Comparison of ENCODE assay signal across 25 mouse cellular contexts in genomic region chr7:124372297-124372696, GRCm38 (mm10).
"Had no signal": no experiment of that assay in that cellular context is flagged by ENCODE, and none has a peak within 500 bp of the region (broad histone marks: within the 10 kb centered on the region; RNA-seq: fewer than 3 reads in every experiment).

No protein-coding gene starts in this region.

- H3K9me3 ChIP-seq: heart, embryonic 10.5 days; heart, embryonic 12.5 days; hindbrain, embryonic 10.5 days; hindbrain, embryonic 12.5 days; limb, embryonic 10.5 days; limb, embryonic 12.5 days; liver, embryonic 13.5 days; liver, embryonic 15.5 days had no signal

- DNase-seq: gastrocnemius, postnatal 14 days; gastrocnemius, postnatal 36 days; heart, adult 18-20 months; heart, postnatal 10 days; heart, postnatal 4 days; kidney, adult 18-20 months; kidney, adult 8-10 months; kidney, postnatal 10 days; kidney, postnatal 25 days; kidney, postnatal 4 days; liver; liver, embryonic 13.5 days had no signal

- H3K4me2 ChIP-seq: heart, embryonic 12.5 days; hindbrain, embryonic 12.5 days; hindbrain, embryonic 14.5 days; limb, embryonic 12.5 days; liver, embryonic 11.5 days; liver, embryonic 13.5 days; liver, embryonic 15.5 days had no signal

- H3K9ac ChIP-seq: heart, embryonic 12.5 days; hindbrain, embryonic 12.5 days; hindbrain, embryonic 14.5 days; limb, embryonic 12.5 days; liver, embryonic 13.5 days; liver, embryonic 15.5 days had no signal

- ATAC-seq: hindbrain, embryonic 16.5 days; inflammation-experienced regulatory T-cells, adult 6 months had no signal

- H3K4me1 ChIP-seq: heart, embryonic 10.5 days; heart, embryonic 12.5 days; hindbrain, embryonic 10.5 days; hindbrain, embryonic 12.5 days; liver, embryonic 13.5 days; liver, embryonic 15.5 days had no signal

- H3K27me3 ChIP-seq: heart, embryonic 12.5 days; hindbrain, embryonic 12.5 days; limb, embryonic 12.5 days; liver, embryonic 13.5 days; liver, embryonic 15.5 days had no signal

- H3K36me3 ChIP-seq: heart, embryonic 10.5 days; heart, embryonic 12.5 days; hindbrain, embryonic 10.5 days; hindbrain, embryonic 12.5 days; limb, embryonic 10.5 days; limb, embryonic 12.5 days; liver, embryonic 13.5 days; liver, embryonic 15.5 days had no signal

- H3K4me3 ChIP-seq: heart, embryonic 10.5 days; heart, embryonic 12.5 days; hindbrain, embryonic 10.5 days; hindbrain, embryonic 12.5 days; layer of hippocampus, adult 2 months; left cerebral cortex, adult 2 months; limb, embryonic 10.5 days; limb, embryonic 12.5 days; liver, embryonic 13.5 days; liver, embryonic 15.5 days had no signal

- H3K27ac ChIP-seq: heart, embryonic 10.5 days; hindbrain, embryonic 10.5 days; hindbrain, embryonic 12.5 days; hindbrain, embryonic 14.5 days; layer of hippocampus, adult 2 months; left cerebral cortex, adult 2 months; limb, embryonic 10.5 days; limb, embryonic 12.5 days; liver, embryonic 13.5 days; liver, embryonic 15.5 days had no signal
